Mouse (Mus musculus): Measurements from ENCODE around the gene Gm13696. TPM values are rescaled to one million over a fixed set of nuclear protein-coding genes. Genes with fewer than 3 reads are reported as not detected.
"Not testable (repeated sequence)": the region's sequence is repeated elsewhere in the genome, so short reads cannot be mapped to it uniquely, and the experiment has no call there.

The Gm13696 gene
- total RNA-seq (2017) = not detected in 2 replicates

DNA sequence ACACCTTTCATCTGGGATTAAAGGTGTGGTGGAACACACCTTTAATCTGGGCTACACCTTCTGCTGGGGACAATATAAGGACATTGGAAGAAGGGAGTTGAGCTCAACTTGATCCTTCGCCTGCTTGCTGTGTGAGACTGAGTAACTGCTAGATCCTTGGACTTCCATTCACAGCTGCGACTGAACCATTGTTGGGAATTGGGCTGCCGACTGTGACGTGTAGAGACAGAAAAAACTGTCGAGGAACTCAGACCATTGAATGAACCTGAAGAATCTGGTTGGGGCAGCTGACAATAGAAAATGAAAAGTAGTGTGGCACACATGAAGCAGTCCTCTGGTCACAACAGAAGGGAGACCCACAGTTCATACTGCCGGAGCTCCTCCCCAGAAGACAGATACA, at the start of gene Gm13696:
Gm13696 (plus strand) TSS at position 301 of the 400 bp plus-strand sequence.
- ATAC-seq (ENCODE audit: extremely low read depth, insufficient number of reproducible peaks, low FRiP score, poor library complexity, severe bottlenecking) = not testable (repeated sequence)

DNA sequence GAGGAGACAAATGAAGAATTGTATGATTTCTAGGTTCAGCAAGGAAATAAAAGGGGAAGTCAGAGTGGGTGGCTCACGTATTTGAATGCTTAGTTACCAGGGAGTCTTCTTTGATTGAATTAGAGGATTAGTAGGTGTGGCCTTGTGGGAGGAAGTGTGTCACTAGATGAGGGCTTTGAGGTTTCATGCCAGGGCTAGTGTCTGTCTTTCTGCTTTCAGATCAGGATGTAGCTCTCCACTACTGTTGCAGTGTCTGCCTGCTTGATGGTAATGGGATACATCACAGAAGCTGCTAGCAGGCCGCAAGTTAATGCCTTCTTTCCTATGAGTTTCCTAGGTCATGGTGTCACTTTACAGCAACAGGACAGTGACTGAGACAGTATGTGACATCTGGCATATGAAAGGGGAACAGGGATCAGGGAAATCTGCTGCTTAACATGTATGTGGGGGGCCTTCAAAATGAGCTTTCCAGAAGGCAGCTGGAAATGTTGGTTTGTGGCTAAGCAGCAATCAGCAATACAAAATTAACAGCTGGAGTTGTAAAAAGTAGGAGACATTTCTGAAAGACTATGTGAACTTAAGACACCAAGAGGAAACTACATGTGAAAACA, 43.3 kb upstream of the Gm13696 start:
- ATAC-seq (ENCODE audit: extremely low read depth, insufficient number of reproducible peaks, low FRiP score, poor library complexity, severe bottlenecking) = peak; percentile 99

- peak; percentile 39; the same call in 1 of the 2 replicates for ATAC-seq (ENCODE audit: extremely low read depth, insufficient number of reproducible peaks, low FRiP score, poor library complexity, severe bottlenecking)
Measured at GRCm38 (mm10) chr2:83940931-83941361, 32.0 kb upstream of the Gm13696 start, which contains the start of gene Zswim2. Gene Zswim2, minus strand, starts transcription at chr2:83941228.

DNA sequence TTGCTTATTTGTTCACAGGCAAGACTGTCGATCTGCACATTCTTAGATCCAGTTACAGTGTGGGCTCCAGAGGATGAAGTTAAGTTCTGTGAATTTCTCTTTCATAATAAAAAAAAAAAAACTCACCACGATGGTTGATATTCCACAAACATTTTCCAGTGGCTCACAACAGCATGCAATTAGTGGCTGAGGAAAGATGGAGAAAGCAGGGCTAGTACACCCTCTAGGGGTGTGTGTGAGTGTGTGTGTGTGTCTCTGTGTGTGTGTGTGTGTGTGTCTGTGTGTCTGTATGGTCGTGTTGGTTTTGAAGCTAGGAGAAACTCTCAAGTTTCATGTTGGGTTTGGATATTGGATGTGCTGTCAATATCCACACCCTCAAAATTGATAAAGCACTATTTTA, 31.5 kb upstream of the Gm13696 start:
- no peak for ATAC-seq (ENCODE audit: extremely low read depth, insufficient number of reproducible peaks, low FRiP score, poor library complexity, severe bottlenecking)

GRCm38 (mm10) chr2:83941792-83942191, 31.1 kb upstream of the Gm13696 start:
- ATAC-seq (ENCODE audit: extremely low read depth, insufficient number of reproducible peaks, low FRiP score, poor library complexity, severe bottlenecking) = no peak

DNA sequence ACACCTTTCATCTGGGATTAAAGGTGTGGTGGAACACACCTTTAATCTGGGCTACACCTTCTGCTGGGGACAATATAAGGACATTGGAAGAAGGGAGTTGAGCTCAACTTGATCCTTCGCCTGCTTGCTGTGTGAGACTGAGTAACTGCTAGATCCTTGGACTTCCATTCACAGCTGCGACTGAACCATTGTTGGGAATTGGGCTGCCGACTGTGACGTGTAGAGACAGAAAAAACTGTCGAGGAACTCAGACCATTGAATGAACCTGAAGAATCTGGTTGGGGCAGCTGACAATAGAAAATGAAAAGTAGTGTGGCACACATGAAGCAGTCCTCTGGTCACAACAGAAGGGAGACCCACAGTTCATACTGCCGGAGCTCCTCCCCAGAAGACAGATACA, 17.5 kb upstream of the Gm13696 start, which contains the start of gene Gm13698:
Gm13698 (plus strand) TSS at position 301 of the 400 bp plus-strand sequence.
- not testable (repeated sequence) for ATAC-seq (ENCODE audit: extremely low read depth, insufficient number of reproducible peaks, low FRiP score, poor library complexity, severe bottlenecking)

GRCm38 (mm10) chr2:83961203-83961602, 11.7 kb upstream of the Gm13696 start, which contains the start of gene Gm13693:
Gene Gm13693, plus strand, starts transcription at chr2:83961503.
- ATAC-seq (ENCODE audit: extremely low read depth, insufficient number of reproducible peaks, low FRiP score, poor library complexity, severe bottlenecking) = not testable (repeated sequence)

DNA sequence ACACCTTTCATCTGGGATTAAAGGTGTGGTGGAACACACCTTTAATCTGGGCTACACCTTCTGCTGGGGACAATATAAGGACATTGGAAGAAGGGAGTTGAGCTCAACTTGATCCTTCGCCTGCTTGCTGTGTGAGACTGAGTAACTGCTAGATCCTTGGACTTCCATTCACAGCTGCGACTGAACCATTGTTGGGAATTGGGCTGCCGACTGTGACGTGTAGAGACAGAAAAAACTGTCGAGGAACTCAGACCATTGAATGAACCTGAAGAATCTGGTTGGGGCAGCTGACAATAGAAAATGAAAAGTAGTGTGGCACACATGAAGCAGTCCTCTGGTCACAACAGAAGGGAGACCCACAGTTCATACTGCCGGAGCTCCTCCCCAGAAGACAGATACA, 5.9 kb upstream of the Gm13696 start, which contains the start of gene Gm13695:
Gm13695 (plus strand) TSS at position 301 of the 400 bp plus-strand sequence.
- ATAC-seq (ENCODE audit: extremely low read depth, insufficient number of reproducible peaks, low FRiP score, poor library complexity, severe bottlenecking) = not testable (repeated sequence)

- ATAC-seq (ENCODE audit: extremely low read depth, insufficient number of reproducible peaks, low FRiP score, poor library complexity, severe bottlenecking) = not testable (repeated sequence)
Measured at GRCm38 (mm10) chr2:83978633-83979032, 5.7 kb downstream of the Gm13696 start, which contains the start of gene Gm13694. Gene Gm13694, plus strand, starts transcription at chr2:83978933.

GRCm38 (mm10) chr2:83984443-83984842, 11.5 kb downstream of the Gm13696 start, which contains the start of gene Gm13697:
Gene Gm13697, plus strand, starts transcription at chr2:83984743.
- not testable (repeated sequence) for ATAC-seq (ENCODE audit: extremely low read depth, insufficient number of reproducible peaks, low FRiP score, poor library complexity, severe bottlenecking)

DNA sequence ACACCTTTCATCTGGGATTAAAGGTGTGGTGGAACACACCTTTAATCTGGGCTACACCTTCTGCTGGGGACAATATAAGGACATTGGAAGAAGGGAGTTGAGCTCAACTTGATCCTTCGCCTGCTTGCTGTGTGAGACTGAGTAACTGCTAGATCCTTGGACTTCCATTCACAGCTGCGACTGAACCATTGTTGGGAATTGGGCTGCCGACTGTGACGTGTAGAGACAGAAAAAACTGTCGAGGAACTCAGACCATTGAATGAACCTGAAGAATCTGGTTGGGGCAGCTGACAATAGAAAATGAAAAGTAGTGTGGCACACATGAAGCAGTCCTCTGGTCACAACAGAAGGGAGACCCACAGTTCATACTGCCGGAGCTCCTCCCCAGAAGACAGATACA, 17.3 kb downstream of the Gm13696 start, which contains the start of gene Gm13691:
Gm13691 (plus strand) TSS at position 301 of the 400 bp plus-strand sequence.
- not testable (repeated sequence) for ATAC-seq (ENCODE audit: extremely low read depth, insufficient number of reproducible peaks, low FRiP score, poor library complexity, severe bottlenecking)

DNA sequence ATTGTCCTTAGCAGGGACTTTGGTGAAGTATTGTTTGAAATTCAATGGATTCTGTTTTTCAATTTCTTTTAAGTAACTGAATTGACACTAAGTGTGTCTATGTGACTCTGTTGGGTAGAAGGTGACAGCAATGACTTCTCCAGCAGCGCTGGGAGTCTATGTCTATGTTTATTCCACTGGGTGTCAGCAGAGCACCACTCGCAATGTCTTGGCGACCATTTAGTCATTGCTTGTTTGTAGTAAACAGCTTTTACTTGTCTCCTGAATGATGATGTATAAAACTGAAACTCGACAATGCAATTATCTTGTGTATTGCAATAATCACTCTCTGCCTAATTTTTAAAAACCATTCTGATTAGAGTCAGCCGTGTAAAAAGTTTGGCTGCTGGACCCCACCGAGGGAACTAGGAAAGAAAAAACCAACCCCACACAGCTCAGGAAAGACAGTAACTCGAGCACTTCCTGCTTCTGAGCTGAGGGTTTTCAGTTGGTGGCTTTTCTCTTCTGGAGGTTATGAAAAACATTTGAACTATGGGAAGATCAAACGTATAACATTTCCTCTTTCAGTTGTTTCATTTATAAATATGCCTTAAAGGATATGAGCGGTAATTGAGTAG, 20.8 kb downstream of the Gm13696 start:
- ATAC-seq (ENCODE audit: extremely low read depth, insufficient number of reproducible peaks, low FRiP score, poor library complexity, severe bottlenecking) = peak; percentile 64

GRCm38 (mm10) chr2:83994526-83994925, 21.6 kb downstream of the Gm13696 start:
- ATAC-seq (ENCODE audit: extremely low read depth, insufficient number of reproducible peaks, low FRiP score, poor library complexity, severe bottlenecking) = not testable (repeated sequence)

- no peak for ATAC-seq (ENCODE audit: extremely low read depth, insufficient number of reproducible peaks, low FRiP score, poor library complexity, severe bottlenecking)
Measured at GRCm38 (mm10) chr2:84008913-84009312, 36.0 kb downstream of the Gm13696 start.

DNA sequence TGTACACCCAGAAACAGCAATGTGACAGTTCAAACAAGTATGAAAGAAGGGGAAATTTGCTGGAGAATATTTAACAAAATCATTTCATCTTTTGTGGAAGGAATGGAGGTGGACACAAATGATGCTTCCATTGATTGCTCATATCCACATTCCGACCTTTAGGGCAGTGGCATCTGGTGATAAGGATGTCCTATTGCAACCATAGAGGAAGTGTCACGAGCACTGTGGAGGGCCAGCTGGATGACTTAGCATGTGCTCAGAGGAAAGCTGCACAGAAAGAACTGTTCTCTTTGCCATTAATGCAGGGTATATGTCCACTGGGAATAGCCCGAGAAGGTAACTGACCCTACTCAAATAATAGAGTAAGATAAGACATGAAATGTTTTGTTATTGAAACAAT, 36.9 kb downstream of the Gm13696 start:
- no peak for ATAC-seq (ENCODE audit: extremely low read depth, insufficient number of reproducible peaks, low FRiP score, poor library complexity, severe bottlenecking)

DNA sequence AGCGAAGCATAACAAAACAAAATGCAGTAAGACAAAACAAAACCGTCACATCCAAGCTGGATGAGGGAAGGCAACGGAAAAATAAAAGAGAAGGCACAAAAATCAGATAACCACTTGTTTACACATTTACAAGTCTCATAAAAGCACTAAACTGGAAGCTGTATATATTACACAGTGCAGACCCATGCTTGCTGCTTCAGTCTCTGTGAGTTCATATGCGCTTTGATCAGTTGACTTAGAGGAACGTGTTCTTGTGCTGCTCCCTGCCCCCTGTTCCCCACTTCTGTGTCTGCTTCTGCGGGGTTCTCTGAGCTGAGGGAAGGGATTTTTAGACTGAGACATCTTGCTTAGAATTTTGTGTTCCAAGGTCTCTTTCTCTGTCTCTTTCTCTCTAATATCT, 41.6 kb downstream of the Gm13696 start:
- no peak for ATAC-seq (ENCODE audit: extremely low read depth, insufficient number of reproducible peaks, low FRiP score, poor library complexity, severe bottlenecking)

DNA sequence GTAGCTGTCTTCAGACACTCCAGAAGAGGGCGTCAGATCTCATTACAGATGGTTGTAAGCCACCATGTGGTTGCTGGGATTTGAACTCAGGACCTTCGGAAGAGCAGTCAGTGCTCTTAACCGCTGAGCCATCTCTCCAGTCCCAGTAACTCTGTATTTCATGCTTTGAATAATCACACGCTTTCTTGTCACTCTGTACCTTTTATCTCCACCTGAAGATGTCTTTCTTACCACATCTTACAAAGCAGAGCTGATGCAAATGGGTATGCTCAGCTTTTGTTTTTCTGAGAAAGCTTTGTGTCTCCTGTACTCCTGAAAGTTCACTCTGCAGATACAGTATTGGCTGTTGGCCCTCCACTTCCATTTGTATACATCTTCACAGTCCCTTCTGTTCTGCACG, 43.4 kb downstream of the Gm13696 start:
- ATAC-seq (ENCODE audit: extremely low read depth, insufficient number of reproducible peaks, low FRiP score, poor library complexity, severe bottlenecking) = not testable (repeated sequence)

GRCm38 (mm10) chr2:84018330-84018729, 45.4 kb downstream of the Gm13696 start:
- ATAC-seq (ENCODE audit: extremely low read depth, insufficient number of reproducible peaks, low FRiP score, poor library complexity, severe bottlenecking) = no peak

- 0 out of 2 replicates have a peak, but pooled peaks have one; percentile 36 for ATAC-seq (ENCODE audit: extremely low read depth, insufficient number of reproducible peaks, low FRiP score, poor library complexity, severe bottlenecking)
Measured at GRCm38 (mm10) chr2:84019519-84020305, 46.8 kb downstream of the Gm13696 start.

Data from neutrophil, adult 5-6 weeks (primary cell).